Mouse (Mus musculus) testis, adult 2 months (tissue): ENCODE data around the gene Sipa1l1. TPM values are rescaled to one million over a fixed set of nuclear protein-coding genes. Genes with fewer than 3 reads are reported as not detected.

Source experiments
- H3K27ac ChIP-seq: fragments of 200-500 bp; 2 replicates; pipeline ENCODE4 v1.5.1; 2012; ENCODE audit warnings: low read depth, low read length; ENCODE audit not compliant: control insufficient read depth, insufficient read depth
- H3K27me3 ChIP-seq: fragments of 200-500 bp; 2 replicates; pipeline ENCODE4 v1.6.1; 2012; ENCODE audit warnings: mild to moderate bottlenecking, low read length, moderate library complexity; ENCODE audit not compliant: control insufficient read depth, insufficient read depth
- H3K36me3 ChIP-seq: fragments of 200-500 bp; 2 replicates; pipeline ENCODE4 v1.6.1; 2012; ENCODE audit warnings: mild to moderate bottlenecking, low read length; ENCODE audit not compliant: control insufficient read depth, insufficient read depth
- H3K4me1 ChIP-seq: fragments of 200-500 bp; 2 replicates; pipeline ENCODE4 v1.6.1; 2012; ENCODE audit warnings: low read length; ENCODE audit not compliant: control insufficient read depth, insufficient read depth
- H3K4me3 ChIP-seq: fragments of 200-500 bp; 2 replicates; pipeline ENCODE4 v1.5.1; 2012; ENCODE audit warnings: low read depth, mild to moderate bottlenecking, low read length, moderate library complexity, mixed read lengths; ENCODE audit not compliant: control insufficient read depth
- CTCF ChIP-seq: fragments of 200-500 bp; IDR thresholded peaks from 2 replicates; pipeline ENCODE4 v1.5.1; 2012; ENCODE audit warnings: low read depth, mild to moderate bottlenecking, inconsistent platforms, low read length, moderate library complexity; ENCODE audit not compliant: control insufficient read depth, insufficient read depth, insufficient replicate concordance
- POLR2A ChIP-seq: fragments of 200-500 bp; IDR thresholded peaks from 2 replicates; pipeline ENCODE4 v1.6.1; 2012; ENCODE audit warnings: low read depth, mild to moderate bottlenecking, inconsistent platforms, low read length, moderate library complexity; ENCODE audit not compliant: control insufficient read depth
- polyA plus RNA-seq: library from polyadenylated mRNA; depleted of rRNA; stranded (reverse); fragments of >200 nt; gene quantifications from 2 replicates; pipeline ENCODE4 v1.2.3, GENCODE M21; 2012

The Sipa1l1 gene
- polyA plus RNA-seq, 1 experiment, result 19.5 TPM

GRCm38 (mm10) chr12:82446609-82447024, 277.5 kb downstream of the Sipa1l1 start:
- no peaks in the 10 kb centered on the region for H3K4me1 ChIP-seq
- H3K4me3 ChIP-seq, result no peak overlapping the region
- no peak overlapping the region for H3K27ac ChIP-seq
- no peaks in the 10 kb centered on the region for H3K36me3 ChIP-seq
- no peak for TF ChIP-seq CTCF
- TF ChIP-seq POLR2A, result no peak
- no peaks in the 10 kb centered on the region for H3K27me3 ChIP-seq

DNA sequence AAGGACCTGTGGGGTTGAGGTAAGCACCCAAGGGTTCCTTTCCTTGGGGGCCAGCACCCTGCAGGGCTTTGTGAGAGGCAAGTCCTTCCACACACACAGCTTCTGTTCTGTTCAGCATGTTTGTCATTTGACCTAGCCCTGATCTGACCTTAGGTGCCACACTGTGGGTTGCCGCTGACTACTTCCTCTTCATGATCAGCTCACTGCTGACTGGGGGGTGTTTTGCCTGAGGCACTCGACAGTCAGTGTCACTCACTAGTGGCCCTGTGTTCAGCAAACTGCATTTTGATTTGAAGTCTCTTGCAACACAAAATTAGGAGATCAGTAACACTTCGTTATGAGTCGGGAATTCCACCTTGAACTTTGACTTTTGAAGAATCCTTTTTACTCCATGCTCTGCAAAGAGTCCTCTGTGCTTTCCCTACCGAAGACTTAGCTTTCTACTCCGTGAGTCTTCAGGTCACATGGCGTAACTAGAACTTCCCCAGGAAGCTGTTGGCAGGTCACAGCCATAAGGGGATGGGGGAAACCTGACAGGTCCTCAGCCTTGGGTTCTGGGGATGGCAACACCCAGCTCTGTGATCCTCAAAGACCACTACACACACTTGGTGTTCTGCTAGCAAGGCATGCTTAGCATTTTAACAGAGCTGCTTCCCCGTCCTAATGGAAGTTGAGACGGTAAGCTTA, 279.2 kb downstream of the Sipa1l1 start:
- TF ChIP-seq CTCF (no peak), POLR2A (no peak)
- Histone ChIP-seq H3K27ac (no peak overlapping the region), H3K27me3 (no peaks in the 10 kb centered on the region), H3K36me3 (no peaks in the 10 kb centered on the region), H3K4me1 (no peaks in the 10 kb centered on the region), H3K4me3 (no peak overlapping the region)

DNA sequence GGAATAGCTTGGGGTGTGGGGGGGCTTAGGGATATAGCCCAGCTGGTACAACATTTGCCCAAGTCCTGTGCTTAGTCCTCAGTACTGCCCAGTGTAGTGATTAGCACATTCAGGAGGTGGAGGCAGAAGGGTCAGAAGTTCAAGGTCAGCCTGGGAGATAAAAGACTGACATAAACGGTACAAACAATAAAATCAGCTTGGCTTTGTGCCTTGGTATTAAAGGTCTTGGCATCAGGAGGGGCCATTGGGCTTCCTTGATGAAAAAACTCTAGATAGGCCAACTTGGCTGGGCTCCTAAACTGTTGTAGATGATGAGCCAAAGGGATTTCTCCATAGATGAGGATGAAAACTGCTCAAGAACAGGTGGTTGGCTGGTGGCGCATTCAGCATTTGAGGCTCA, 283.3 kb downstream of the Sipa1l1 start:
- Histone ChIP-seq H3K27me3 (no peaks in the 10 kb centered on the region), H3K4me3 (no peak overlapping the region), H3K36me3 (no peaks in the 10 kb centered on the region), H3K4me1 (no peaks in the 10 kb centered on the region), H3K27ac (no peak overlapping the region)
- no peak for TF ChIP-seq CTCF
- TF ChIP-seq POLR2A, result no peak

DNA sequence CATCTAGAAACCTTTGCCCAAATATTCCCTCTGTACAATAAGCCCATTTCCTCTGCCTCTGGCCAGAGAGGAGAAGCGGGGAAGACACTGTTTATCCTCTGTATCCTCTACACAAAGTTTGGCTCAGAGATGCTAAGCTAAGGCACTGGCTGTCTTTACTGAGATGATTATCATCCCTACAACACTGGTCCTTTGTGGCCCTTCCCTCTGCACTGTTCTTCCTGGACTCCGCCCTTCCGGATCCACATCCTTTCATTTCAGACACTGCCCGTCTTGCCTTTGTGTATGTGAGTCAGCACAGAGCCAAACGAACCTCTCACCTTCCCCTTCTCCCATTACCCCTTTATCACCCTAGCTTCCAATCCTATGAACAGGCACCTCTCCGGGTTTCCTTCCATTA, 285.3 kb downstream of the Sipa1l1 start:
- TF ChIP-seq CTCF, result no peak
- TF ChIP-seq POLR2A, result no peak
- Histone ChIP-seq H3K4me3 (no peak overlapping the region), H3K27ac (no peak overlapping the region), H3K4me1 (no peaks in the 10 kb centered on the region), H3K27me3 (no peaks in the 10 kb centered on the region), H3K36me3 (no peaks in the 10 kb centered on the region)

DNA sequence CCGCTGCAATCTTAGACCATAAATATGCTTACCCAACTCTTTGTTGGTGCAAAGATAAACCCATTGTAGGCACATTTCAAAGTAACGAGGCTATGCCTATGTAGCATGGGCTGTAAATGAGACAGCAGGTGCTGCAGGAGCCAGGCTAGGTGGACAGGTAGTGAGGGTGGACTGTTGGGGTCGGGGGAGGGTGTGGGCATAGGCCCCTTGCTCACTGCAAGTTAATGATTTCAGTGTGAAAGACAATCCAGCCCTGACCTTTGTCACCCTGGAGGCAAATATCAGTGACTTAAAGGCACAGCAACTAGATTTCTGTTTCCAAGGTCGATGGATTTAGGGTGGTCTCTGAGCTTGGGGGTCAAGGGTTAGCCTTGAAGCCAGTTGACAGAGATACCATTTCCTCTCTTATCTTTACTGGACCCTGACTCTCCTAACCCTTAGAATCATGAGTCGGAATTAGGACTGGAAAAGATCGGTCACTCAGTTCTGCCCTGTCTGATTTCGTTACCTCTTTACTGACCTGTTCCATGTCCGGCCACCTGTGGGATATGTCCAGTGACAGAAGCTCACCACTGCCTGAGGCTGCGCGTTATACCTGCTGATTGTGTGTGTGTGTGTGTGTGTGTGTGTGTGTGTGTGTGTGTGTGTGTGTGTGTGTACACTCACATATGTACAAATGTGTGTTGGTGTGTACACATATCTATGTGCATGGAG, 286.7 kb downstream of the Sipa1l1 start:
- no peaks in the 10 kb centered on the region for H3K36me3 ChIP-seq
- no peak overlapping the region for H3K4me3 ChIP-seq
- no peak overlapping the region for H3K27ac ChIP-seq
- H3K4me1 ChIP-seq, result no peaks in the 10 kb centered on the region
- no peaks in the 10 kb centered on the region for H3K27me3 ChIP-seq
- TF ChIP-seq CTCF, result no peak
- TF ChIP-seq POLR2A, result no peak

- Histone ChIP-seq H3K27ac (no peak overlapping the region), H3K27me3 (no peaks in the 10 kb centered on the region), H3K36me3 (no peaks in the 10 kb centered on the region), H3K4me3 (no peak overlapping the region), H3K4me1 (no peaks in the 10 kb centered on the region)
- no peak for TF ChIP-seq CTCF
- TF ChIP-seq POLR2A, result no peak
These were observed 287.3 kb downstream of the Sipa1l1 start for GRCm38 (mm10) chr12:82456414-82456805.

- Histone ChIP-seq H3K27ac (no peak overlapping the region), H3K36me3 (no peaks in the 10 kb centered on the region), H3K4me3 (no peak overlapping the region), H3K4me1 (no peaks in the 10 kb centered on the region), H3K27me3 (no peaks in the 10 kb centered on the region)
- TF ChIP-seq POLR2A, result no peak
- TF ChIP-seq CTCF, result no peak
These were observed 288.5 kb downstream of the Sipa1l1 start for GRCm38 (mm10) chr12:82457609-82458008.
